Mouse (Mus musculus) liver (tissue): ENCODE measurements around the gene Atp8a2.
A peak's percentile ranks its signal among the peaks of the same experiment; 100 is the strongest.

Experiments used
- DNase-seq: peaks from one replicate; pipeline ENCODE4 v3.0.0-alpha.2; 2020; ENCODE audit warnings: mixed read lengths

The Atp8a2 gene

DNA sequence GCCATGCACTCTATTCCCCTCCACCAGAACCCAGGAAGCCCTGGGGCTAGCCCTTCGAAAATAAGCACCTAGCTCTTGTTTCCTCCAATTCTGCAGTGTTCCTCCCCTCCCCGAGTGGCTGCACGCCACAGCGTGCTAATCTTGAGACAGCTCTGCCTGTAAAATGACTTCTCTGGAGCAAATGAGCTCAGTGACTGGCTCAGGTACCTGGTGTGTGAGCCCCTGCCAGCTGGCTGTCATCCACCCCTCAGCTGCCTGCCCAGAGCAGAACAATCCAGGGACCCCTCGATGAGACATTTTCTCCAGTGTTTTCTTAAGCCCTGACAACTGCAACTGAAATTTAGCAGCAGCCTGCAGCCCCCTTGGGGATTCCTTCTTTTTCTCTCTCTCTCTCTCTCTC lies 495.5 kb downstream of the Atp8a2 start:
- DNase-seq, result no peak

DNA sequence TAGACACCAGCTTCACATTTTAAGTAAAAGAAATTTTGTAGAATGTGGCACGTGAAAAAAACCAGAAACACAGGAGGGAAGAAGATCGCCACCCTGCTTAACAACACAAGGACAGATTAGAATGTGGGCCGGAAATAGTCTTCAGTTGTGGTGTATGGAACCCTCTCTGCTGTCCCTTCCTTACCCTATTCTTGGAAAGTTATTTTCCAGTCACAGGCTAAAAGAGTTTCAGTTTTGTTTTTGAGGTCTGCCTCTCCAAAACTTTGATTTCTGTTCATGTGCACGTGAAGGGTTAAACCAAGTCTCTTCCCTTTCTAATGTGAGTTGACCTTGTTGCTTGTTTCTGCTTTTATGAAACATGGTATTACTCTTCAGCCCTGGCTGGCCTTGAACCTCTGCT lies 501.8 kb downstream of the Atp8a2 start:
- no peak for DNase-seq

DNA sequence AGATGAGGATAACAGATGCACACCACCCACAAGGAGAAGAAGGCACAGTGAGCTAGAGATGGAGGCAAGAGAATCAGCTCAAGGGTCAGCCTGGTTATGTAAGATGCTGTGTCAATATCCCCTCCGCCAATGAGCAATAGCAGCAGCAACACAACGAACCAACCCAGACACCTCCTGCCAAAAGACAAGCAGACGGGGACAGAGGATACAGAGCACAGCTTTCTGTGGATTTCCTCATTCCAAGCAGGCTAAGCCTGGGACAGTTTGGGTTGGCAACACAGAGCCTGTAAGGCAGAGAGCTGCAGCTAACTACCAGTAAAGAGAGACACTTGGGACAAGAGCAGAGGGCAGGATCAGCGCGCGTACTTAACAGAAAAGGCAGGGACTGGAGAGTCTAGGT lies 504.8 kb downstream of the Atp8a2 start:
- DNase-seq, result no peak

DNA sequence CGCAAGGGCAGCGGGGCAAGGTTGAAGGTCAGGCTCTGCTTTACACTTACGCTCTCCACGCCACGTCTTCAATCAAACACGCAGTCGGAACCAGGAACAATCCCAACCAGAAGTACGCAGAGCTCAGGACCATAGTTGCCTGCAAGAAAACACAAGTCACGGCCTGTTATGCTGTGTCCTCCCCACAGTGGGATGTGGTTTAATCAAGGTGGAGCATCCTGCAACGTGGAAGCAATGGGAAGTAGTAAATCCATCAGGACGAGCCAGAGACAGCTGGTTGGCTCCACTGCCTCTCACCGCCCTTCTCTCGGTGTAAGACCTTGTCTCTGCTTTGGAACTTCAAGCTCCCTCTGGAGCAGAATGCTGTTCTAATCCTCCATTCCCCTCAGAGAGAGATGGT lies 505.6 kb downstream of the Atp8a2 start:
- no peak for DNase-seq

DNA sequence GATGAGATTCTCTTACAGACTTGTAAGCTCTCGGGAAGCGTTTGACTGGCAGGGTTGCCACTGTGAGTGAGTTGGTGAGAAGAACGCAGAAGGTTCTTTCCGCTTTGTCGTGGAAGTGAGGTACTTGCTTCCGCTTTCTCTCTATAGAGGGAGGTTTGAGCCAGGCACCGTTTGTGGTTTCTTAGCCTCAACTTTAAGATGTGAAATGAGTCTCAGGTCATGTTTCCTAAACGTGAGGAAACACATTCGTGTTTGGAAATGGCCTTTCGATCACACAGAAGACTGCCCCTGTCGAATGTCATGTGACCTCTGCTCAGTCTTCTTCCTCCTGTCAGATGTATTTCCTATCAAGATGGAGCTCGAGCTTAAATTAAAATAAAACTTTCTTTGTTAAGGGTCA lies 506.0 kb downstream of the Atp8a2 start:
- DNase-seq, result no peak

DNA sequence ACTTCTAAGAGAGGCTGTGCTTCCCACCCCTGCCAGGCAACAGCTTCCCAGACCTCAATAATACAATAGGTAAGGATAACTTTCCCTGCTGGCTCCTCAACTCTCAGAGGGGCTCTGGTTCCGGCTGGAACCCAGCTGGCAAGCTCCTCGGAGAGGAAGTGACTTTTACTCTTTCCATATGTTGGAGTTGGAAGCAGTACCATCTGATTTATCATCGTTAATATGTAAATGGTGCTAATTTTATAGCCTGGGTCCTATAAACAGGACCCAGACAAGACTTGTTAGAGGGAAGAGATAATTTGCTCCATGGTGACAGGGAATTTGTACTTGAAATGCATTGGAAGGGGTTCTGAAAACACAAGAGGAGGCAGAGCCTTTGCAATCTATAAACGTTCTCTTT lies 507.4 kb downstream of the Atp8a2 start:
- DNase-seq, result no peak

DNA sequence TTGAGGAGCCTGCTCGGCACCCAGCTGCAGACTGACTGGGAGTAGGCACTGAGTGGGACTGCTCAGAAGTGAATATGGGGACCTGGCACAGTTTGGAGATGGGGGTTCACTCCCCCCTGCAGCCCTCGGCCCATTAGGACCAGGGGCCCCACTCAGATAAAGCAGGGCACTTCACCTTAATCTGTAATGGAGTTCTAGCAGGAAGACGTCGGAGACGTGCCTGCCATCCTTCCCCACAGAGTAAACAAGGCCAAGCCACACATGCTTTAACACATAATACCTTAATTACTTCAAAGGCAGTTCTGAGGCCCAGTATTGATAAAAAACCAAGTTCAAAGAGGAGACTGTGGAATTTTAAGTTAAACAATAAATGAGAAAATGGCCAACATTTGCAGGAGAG lies 510.8 kb downstream of the Atp8a2 start:
- no peak for DNase-seq

DNA sequence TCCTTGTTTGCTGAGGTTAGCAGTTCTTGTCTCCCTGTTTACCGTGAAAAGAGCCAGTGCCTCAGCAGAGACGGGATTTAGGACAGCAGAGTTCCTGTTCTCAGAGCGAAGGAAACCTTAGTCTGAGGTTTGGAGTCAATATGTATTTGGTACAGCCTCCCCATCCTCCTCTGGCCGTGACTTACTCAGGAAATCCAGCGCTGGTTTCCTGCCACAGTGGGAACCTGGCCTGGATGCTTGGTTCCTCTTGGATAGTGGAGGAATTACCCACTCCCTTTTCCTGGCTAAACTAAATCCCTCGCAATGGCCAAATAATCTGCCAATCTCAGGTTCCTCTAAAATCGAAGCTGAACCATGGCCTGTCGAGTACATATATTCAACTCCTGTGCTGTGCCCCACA lies 511.6 kb downstream of the Atp8a2 start:
- DNase-seq, result no peak

DNA sequence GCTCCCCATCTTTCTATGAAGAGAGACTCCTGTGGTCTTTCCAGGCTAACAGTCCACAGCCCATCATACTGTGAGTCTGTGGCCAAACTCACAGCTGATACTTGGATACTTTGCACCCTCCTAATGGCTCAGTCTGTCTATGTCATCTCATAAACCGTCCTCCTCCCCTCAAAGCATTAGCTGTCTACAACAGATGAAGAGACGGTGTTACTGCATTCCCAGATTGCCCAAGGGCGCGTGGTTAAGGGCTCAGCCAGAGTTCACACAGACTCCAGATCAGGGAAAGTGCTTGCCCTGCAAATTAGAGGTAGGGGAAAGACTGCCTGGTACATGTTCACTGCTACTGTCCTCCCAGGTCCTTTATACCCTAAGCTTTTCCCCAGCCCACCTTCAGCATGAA lies 515.1 kb downstream of the Atp8a2 start:
- DNase-seq, result no peak

DNA sequence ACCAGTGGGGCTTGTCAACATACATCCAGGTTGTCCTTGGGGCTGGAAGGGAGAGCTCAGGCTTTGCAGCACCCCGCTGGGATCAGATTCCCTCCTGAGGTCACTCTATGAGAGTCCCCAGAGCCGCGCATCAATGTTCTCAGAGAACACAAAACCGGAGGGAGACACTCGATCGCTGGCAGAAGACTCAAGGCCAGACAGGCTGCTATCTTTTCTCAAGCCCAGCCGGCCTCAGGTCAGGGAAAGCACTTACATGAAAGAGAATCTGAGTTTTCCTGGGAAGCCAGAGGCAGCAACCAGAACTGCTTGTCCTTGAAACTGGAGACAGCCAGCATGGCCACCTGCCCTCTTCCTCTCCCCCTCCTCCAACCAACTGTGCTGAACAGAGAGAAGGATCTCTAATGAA lies 519.4 kb downstream of the Atp8a2 start:
- DNase-seq, result no peak

DNA sequence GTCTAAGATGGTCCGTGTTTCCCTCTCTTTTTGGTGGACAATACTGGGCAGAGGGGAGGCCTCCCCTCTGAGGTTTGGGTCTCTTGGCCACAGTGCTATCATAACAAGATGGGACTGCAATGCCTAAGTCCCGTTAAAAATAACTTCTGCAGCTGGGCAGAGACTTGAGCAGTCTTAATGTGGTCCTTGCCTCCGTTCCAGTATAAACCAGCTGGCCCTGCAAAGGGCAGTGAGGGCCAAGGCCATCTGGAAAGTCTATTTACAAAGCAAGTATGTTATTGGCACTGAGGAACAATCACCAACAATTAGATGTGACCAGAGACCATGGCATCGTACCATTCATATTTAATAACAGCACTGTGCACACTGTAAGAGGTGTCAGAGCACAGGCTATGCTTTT lies 521.6 kb downstream of the Atp8a2 start:
- DNase-seq, result no peak

DNA sequence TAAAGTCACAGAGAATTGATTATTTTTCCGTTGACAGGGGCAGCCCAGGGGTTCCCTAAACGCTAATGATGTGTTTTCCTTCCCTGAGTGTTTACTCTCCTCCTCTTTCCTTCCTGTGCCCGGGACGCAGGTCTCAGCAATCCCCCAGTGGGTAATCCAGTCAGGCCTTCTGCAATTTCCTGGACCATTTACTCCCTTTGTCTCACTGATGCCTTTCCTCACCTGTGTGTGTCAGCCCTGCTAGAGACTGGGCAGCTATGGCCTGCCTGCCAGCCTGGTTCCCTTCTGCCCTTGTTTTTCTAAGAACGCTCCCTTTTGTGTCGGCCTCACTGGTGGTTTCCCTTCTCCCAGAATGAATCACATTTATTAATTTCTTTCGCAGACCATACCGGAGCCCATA lies 522.4 kb downstream of the Atp8a2 start:
- DNase-seq, result no peak

DNA sequence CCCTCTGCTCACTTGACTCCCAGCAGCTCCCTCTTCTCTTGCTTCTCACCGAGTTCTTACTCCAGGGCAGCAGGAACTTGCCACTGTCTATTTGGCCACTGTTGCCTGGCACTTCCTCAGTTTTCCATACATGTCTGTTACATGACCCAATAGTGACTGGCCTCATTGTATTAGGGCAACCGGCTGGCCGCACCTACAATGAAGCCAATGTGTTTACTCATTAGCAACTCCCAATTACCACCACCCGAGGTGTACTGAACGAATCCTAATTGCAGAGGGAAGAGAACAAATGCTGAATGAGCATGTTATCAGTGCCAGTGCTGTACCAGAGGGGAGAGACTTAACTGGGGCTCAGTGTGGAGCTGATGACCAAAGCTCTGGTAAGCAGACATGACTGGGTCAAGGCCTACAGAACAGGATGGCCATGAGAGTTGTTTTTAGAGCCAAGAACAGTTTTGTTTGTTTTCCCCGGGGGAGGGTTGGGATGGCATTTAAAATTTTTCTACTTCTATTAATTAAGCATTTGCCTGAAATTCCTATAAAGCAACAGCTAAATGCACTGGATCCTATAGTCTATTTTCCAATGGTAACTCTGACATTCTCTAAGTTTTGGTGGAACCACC lies 524.0 kb downstream of the Atp8a2 start:
- no peak for DNase-seq

DNA sequence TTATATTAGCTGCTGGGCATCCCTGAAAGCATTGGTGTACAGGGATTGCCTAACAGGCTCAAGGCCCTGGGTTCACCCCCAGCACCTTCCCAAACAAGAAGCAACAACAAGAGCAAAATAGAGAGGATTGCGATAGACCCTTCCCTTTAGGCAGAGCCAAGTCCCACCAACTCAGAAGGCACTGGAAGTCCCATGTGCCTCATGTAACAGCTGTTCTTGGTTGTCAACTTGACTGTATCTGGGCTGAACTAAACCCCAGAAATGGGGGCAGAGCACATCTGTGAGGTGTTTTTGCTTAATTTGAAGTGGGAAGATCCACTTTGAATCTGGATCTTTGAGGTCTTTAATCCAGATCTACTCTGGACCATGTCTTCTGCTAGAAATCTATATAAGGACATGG lies 539.9 kb downstream of the Atp8a2 start:
- DNase-seq, result no peak

DNA sequence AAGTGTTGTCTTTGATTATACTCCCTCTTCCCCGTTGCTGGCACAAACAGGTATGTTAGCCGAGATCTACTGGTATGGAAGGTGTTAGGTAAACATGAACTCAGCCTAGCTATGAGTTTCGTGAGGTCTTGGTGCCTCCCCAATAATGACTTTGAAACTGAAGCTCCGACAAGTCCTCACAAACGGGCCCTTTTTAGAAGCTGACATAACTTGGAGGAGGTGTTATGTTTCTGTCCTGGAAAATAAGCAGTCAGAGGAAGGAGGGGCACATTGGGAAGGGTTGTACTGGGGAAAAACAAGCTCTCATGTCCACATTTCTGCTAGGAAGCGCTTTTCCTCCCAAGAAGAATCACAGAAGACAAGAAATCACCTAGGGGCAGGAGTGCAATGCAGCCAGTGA lies 540.4 kb downstream of the Atp8a2 start:
- DNase-seq, result no peak

DNA sequence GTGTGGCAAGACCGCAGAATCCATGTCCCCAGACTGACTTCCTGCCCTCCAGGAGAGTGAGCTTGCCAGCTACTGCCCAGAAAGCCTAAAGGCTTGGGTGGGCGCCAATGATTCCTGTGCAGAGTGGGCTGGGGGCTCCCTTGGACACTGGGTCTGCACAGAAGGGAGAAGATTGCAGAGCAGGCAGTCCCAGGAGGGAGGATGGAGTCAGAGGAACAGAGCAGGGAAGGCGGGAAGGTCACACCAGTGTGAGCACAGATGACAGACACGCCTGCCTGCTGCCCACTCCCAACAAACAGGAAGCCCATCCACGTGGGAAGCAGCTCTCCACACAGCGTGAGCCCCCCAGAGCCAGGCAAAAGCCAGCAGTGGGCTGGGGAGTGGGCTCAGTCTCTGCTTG lies 547.6 kb downstream of the Atp8a2 start:
- no peak for DNase-seq

DNA sequence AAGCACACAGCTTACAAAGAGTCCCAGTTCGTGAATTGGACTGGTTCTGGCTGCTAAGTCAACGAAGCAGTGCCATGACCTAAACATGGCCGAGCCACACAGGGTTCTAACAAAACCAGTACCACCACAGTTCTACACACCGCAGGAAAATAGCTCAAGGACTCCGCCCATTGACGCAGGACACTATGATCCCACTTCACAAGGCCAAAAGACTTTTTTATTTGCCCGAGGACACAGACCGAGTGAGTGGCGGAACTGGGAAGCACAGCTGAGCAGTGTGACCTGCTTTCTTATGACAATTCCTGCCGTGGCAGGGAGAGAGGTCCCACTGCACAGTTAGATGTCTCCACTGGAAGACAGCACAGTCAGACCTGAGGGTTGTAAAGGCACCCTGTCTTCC lies 548.4 kb downstream of the Atp8a2 start:
- DNase-seq, result no peak

DNA sequence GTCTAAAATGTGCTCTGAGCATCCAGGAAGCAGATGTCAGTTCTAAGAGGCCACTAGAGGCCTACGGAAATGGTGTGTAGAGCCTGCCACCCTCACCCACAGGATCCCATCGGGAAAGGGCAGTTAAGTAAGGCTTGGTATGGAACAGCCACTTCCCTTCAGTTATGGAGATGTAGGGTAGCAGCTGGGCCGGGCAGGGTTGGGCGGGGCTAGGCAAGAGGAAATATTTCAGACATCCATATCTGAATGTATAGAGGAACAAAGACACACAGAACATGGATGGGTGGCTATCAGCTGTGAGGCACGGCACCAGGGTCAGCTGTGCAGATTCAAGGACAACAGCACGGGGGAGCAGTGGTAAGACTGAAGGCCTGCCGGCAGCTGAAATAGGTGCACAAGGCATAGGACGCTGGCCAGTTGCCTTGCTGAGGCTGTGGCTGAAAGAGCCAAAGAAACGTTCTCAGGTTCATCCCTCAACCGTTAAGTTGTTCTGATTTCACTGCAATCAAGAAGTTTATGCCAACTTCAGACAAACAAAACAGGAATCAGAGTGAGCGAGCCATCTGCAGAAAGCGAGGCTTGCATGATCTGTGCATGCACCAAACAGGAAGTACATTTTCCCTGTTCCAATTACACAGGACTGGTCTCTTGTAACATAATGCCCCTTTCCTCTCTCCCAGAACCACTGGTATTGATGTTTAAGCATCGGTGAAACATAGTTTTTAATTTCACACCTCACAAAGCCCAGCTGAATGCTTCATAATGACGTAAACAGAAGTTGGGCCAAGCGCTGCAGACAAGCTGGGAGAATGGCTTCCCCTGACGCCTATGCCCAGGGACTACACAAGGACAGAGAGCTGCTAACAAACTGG lies 549.9 kb downstream of the Atp8a2 start:
- peak; percentile 18 for DNase-seq

DNA sequence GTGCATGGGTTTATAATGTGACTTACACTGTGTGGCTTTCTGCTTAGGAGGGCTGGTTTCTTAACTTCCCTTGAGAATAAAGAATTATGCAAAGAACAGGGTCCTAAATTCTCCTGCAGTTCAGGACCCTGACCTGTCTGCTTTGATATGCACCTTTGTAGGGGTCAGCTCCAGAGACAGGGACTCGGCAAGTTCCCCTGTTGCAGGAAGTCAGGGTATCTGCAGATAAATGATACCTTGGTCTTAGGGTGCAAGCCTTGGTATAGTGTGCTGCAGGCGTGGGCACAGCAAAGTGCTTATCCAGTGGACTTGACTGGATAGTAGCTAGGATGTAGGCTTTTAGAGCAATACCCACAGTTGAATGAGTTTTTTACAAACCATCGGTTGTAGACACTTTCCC lies 552.1 kb downstream of the Atp8a2 start:
- DNase-seq, result no peak

DNA sequence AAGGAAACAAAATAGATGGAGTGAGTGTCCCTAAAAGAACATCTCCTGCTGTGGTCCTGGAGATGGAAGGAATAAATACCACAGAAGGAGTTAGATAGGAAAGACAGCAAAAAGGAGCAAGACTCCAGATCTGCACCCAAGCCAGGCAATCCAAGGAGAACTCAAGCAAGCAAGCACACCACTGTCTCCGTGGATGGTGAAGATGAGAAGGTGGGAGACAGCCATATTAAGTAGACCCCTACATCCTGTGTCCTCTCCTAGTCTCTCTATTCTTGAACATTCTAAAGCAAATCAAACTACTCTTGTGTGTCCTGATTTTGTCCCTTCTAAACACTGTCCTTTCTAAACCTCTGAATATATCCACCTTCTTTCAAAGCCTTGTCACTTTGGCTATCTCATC lies 552.8 kb downstream of the Atp8a2 start:
- DNase-seq, result no peak

DNA sequence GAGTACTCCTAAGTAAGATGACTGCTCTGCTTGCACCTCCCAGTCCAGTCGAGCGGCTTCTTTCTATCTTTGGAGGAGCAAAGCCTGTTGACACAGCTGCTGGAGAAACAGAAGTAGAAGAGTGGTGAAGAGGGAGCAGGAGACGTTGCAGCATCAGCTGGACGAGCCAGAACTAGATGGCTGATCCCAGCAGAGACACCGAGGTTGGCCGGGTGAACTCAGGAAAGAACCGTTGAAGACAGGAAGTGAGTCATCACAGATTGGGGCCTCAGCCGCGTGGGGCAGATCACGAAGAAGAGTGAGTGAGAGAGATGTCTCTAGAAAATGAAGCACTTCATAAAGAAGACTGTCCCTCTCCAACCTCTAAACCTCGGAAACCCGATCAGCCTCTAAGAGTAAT lies 553.4 kb downstream of the Atp8a2 start:
- DNase-seq, result peak; percentile 16

DNA sequence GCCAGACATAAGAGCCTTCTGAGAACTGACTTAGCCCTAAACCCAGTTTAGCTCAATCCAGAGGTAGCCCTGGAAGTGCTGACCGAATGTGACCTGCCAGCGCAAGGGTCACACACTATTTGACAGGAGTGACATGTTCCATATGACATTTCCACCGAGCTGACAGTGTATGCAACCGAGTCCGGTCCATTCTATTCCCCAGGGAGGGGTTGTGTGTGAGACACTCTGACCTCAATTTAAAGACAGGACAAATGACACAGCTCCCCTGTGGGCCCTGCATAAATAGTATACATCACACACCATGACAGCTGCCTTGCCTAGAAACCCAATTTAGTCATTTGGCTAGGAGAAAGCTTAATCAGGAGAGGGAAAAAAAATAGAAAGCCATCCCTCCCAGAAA lies 555.1 kb downstream of the Atp8a2 start:
- no peak for DNase-seq

DNA sequence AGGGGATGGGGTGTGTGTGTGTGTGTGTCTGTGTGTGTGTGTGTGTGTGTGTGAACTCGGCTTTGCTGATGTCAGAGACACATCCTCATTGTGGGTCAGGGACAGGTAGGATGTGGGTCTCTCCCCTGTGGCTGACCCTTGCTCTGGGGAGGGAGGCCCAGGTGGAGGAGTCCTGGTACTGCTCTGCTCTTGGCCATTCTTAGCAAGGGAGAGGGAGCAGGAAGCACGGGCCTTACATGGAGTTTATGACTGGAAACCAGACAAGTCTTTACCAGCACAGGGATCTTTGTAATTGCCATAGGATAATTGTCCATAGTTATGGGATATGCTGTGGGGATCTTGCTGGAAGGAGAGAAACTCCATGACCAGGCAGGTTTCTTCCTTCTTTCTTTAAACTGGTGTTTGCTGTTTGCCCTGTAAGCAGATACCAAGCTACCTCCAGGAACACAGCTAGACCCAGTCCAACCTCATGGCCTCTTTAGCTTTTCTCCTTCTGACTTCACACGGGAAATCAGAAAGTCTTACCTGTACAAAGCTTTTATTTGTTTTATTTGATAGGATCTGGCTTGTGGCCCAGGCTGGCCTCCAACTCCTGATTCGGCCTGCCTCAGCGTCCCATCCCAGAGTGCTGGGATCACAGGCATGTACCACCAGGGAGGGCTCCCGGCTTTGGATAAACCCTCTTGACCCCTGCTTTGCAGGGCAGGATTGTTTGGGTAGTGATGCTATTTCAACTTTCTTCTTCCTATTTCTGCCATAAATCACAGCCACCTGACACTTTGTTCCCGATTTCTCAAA lies 557.9 kb downstream of the Atp8a2 start:
- no peak for DNase-seq

DNA sequence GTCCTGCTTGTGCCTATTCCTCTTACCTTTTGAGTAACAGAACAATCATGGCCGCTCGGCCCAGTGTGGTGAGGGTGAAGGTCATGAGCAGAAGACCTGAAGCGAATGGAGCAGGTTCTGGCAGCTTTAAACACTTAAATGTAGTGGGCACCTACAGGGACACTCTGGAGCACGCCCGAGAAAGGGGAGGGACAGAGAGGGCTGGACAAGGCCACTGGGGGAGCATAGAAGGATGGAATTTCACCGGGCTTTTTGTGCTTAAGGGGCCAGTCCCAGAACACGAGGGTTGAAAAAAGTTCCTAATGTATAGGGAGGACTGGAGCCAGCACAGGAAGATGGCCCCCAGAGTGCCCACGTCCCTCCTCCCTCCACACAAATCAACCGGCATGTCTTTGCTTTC lies 563.0 kb downstream of the Atp8a2 start:
- DNase-seq, result no peak
